Mouse (Mus musculus) embryo, embryonic 10 days (tissue): ENCODE measurements around the gene Ecel1.

Experiments used
- DNase-seq: peaks from one replicate; pipeline ENCODE4 v3.0.0-alpha.2; 2015; ENCODE audit warnings: low spot score

The Ecel1 gene

GRCm38 (mm10) chr1:87101411-87101810 lies 54.9 kb downstream of the Ecel1 start, which contains the start of gene Alpi:
Gene Alpi (minus strand): TSS chr1:87101606.
- DNase-seq, result no peak

GRCm38 (mm10) chr1:87098358-87098975 lies 57.9 kb downstream of the Ecel1 start:
- peak; percentile 81 for DNase-seq
